In genomic region chr2:155629231-155629661, GRCm38 (mm10) we compare ENCODE assay signal across 8 mouse cellular contexts. TPM values are rescaled to one million over a fixed set of nuclear protein-coding genes. Genes with fewer than 3 reads are reported as not detected.
A peak's percentile ranks its signal among the peaks of the same experiment; 100 is the strongest.
DNase-seq lines count a peak whose midpoint lies in the region; ATAC-seq and TF ChIP-seq lines count a peak whose summit lies in the region.

No protein-coding gene starts in this region.

- H3K9me3 ChIP-seq in MEL (replicated peaks; ENCODE audit: insufficient read depth, low read length), result no peaks in the 10 kb centered on the region
- H3K9me3 ChIP-seq in hindbrain, embryonic 11.5 days (ENCODE audit: control insufficient read depth, low read length), result no peaks in the 10 kb centered on the region
- no peaks in the 10 kb centered on the region for H3K9me3 ChIP-seq in limb, embryonic 11.5 days (ENCODE audit: control insufficient read depth, low read length)

- no peak for ATAC-seq in hindbrain, embryonic 11.5 days (ENCODE audit: low FRiP score)
- ATAC-seq in limb, embryonic 11.5 days (ENCODE audit: insufficient number of reproducible peaks, low FRiP score, low TSS enrichment, low read depth), result no peak

- peak overlapping the region; percentile 66 for H3K9ac ChIP-seq in MEL (ENCODE audit: control insufficient read depth, low read depth, low read length, poor library complexity, severe bottlenecking)
- peak overlapping the region; percentile 29; the same call in 1 of the 2 replicates for H3K9ac ChIP-seq in hindbrain, embryonic 11.5 days (ENCODE audit: low read depth, low read length)
- no peak overlapping the region for H3K9ac ChIP-seq in limb, embryonic 11.5 days (ENCODE audit: low read length)

- peaks cover 0 to 3% of the 10 kb centered on the region in 2 experiments; a peak in 2 of 4 replicates for H3K4me1 ChIP-seq in MEL (ENCODE audit: control insufficient read depth in 1 of 2, insufficient read depth in 2 of 2, low read length in 2 of 2)
- peaks cover 11% of the 10 kb centered on the region for H3K4me1 ChIP-seq in hindbrain, embryonic 11.5 days (replicated peaks; ENCODE audit: control insufficient read depth, insufficient read depth, low read length)
- 0 out of 2 replicates have a peak, but pooled peaks cover 3% of the 10 kb centered on the region for H3K4me1 ChIP-seq in limb, embryonic 11.5 days (ENCODE audit: control insufficient read depth, insufficient read depth, low read length)

- TF ChIP-seq CTCF in MEL (IDR thresholded peaks at IDR 0.05 in 2 of 3, conservative IDR thresholded peaks at IDR 0.05 in 1 of 3; ENCODE audit: control insufficient read depth in 1 of 3, insufficient read depth in 1 of 3, low read depth in 2 of 3, low read length in 3 of 3, poor library complexity in 1 of 3, severe bottlenecking in 1 of 3), result no peak

- H3K4me3 ChIP-seq in MEL (ENCODE audit: control insufficient read depth in 1 of 2, insufficient read depth in 1 of 2, low read depth in 2 of 2, low read length in 2 of 2), result peak overlapping the region; percentile 61 to 62
- H3K4me3 ChIP-seq in hindbrain, embryonic 11.5 days (ENCODE audit: low read depth, low read length), result peak overlapping the region; percentile 21
- peak overlapping the region; percentile 21 for H3K4me3 ChIP-seq in limb, embryonic 11.5 days (ENCODE audit: low read depth, low read length)
- no peak overlapping the region for H3K4me3 ChIP-seq in myocyte

- whole genome bisulfite sequencing in hindbrain, embryonic 11.5 days, result 1% methylated on average over 35 of the region's 35 CpGs
- WGBS in limb, embryonic 11.5 days, result 1% methylated on average over 32 of the region's 35 CpGs

- TF ChIP-seq EP300 in MEL (IDR thresholded peaks at IDR 0.05; ENCODE audit: low read depth in 1 of 2, low read length in 2 of 2), result no peak

- intact Hi-C loops in gastrocnemius, postnatal 14 days (cut with DNase I; ENCODE audit: low total_unique reads), result no loop called here

- TF ChIP-seq POLR2A in MEL (IDR thresholded peaks at IDR 0.05; ENCODE audit: control insufficient read depth in 1 of 2, insufficient read depth in 1 of 2, low read depth in 1 of 2, low read length in 2 of 2, poor library complexity in 1 of 2), result peak; percentile 56 to 57; a peak in 3 of 4 replicates
- no peak for TF ChIP-seq POLR2A in myocyte (IDR thresholded peaks at IDR 0.05; ENCODE audit: insufficient read length, low read depth)

- peak overlapping the region; percentile 47 for H3K4me2 ChIP-seq in hindbrain, embryonic 11.5 days (replicated peaks; ENCODE audit: low read depth, low read length)
- H3K4me2 ChIP-seq in limb, embryonic 11.5 days (ENCODE audit: low read depth, severe bottlenecking), result peak overlapping the region; percentile 47
- H3K4me2 ChIP-seq in myocyte (ENCODE audit: low read depth), result no peak overlapping the region

- H3K79me2 ChIP-seq in MEL (ENCODE audit: control insufficient read depth, insufficient read depth, low read length, poor library complexity) (no peaks in the 10 kb centered on the region; the same call in 1 of the 2 replicates), myocyte (ENCODE audit: control insufficient read depth, insufficient read depth) (no peaks in the 10 kb centered on the region)

- H3K27me3 ChIP-seq in MEL (ENCODE audit: control insufficient read depth in 1 of 2, insufficient read depth in 2 of 2, low read length in 2 of 2), result no peaks in the 10 kb centered on the region
- H3K27me3 ChIP-seq in hindbrain, embryonic 11.5 days (ENCODE audit: control insufficient read depth, insufficient read depth, low read length), result peaks cover 57% of the 10 kb centered on the region
- peaks cover 67% of the 10 kb centered on the region for H3K27me3 ChIP-seq in limb, embryonic 11.5 days (ENCODE audit: control insufficient read depth, insufficient read depth, low read length)
- H3K27me3 ChIP-seq in myocyte (ENCODE audit: control insufficient read depth, insufficient read depth, insufficient read length), result no peaks in the 10 kb centered on the region

- H3ac ChIP-seq in myocyte (ENCODE audit: control insufficient read depth, insufficient read length), result no peak overlapping the region

- H3K36me3 ChIP-seq in MEL (ENCODE audit: control insufficient read depth in 1 of 2, insufficient read depth in 2 of 2, low read length in 2 of 2) (peaks cover 0 to 3% of the 10 kb centered on the region in 2 experiments; a peak in 2 of 4 replicates), myocyte (ENCODE audit: control insufficient read depth, insufficient read depth) (peaks cover 4% of the 10 kb centered on the region)
- H3K36me3 ChIP-seq in hindbrain, embryonic 11.5 days (ENCODE audit: control insufficient read depth, insufficient read depth, low read length), result no peaks in the 10 kb centered on the region
- peaks cover 11% of the 10 kb centered on the region; the same call in 1 of the 2 replicates for H3K36me3 ChIP-seq in limb, embryonic 11.5 days (ENCODE audit: control insufficient read depth, insufficient read depth, low read length)

- peak; percentile 48 for DNase-seq in gastrocnemius, postnatal 14 days
- DNase-seq in gastrocnemius, adult 18-20 months (ENCODE audit: low spot score), result no peak
- DNase-seq in MEL (ENCODE audit: low read depth, low spot score), result peak; percentile 69
- DNase-seq in embryo, embryonic 10.5 days (ENCODE audit: low spot score), result peak; percentile 54
- peak; percentile 64 for DNase-seq in hindbrain, embryonic 11.5 days (ENCODE audit: low spot score)
- peak; percentile 62 for DNase-seq in limb, embryonic 11.5 days (ENCODE audit: low spot score)
- no peak for DNase-seq in thymus, postnatal 0 days (ENCODE audit: low spot score)

- no peak for TF ChIP-seq RAD21 in MEL (IDR thresholded peaks at IDR 0.05; ENCODE audit: low read depth, low read length)

- no peak overlapping the region for H3K27ac ChIP-seq in MEL (ENCODE audit: control insufficient read depth, low read depth, low read length)
- H3K27ac ChIP-seq in hindbrain, embryonic 11.5 days (ENCODE audit: low read depth, low read length), result no peak overlapping the region
- no peak overlapping the region for H3K27ac ChIP-seq in limb, embryonic 11.5 days (replicated peaks; ENCODE audit: low read depth, low read length)

TF ChIP-seq in MEL, 35 proteins besides CTCF, POLR2A, EP300 and RAD21 (continues in another document):
- TF ChIP-seq E2F4 (IDR thresholded peaks at IDR 0.05; ENCODE audit: borderline replicate concordance, low read depth, low read length) (no peak), ZMIZ1 (IDR thresholded peaks at IDR 0.05; ENCODE audit: low read depth, low read length) (no peak), NRF1 (IDR thresholded peaks at IDR 0.05; ENCODE audit: insufficient read depth, low read depth, low read length, poor library complexity, severe bottlenecking) (peak; percentile 5; the same call in 1 of the 2 replicates), GATA1 (IDR thresholded peaks at IDR 0.05; ENCODE audit: low read depth, low read length) (no peak), MYC (IDR thresholded peaks at IDR 0.05; ENCODE audit: low read depth, low read length) (no peak), ZNF384 (IDR thresholded peaks at IDR 0.05; ENCODE audit: low read depth, low read length) (no peak), MAFK (IDR thresholded peaks at IDR 0.05; ENCODE audit: borderline replicate concordance, low read depth, low read length) (no peak), RCOR1 (IDR thresholded peaks at IDR 0.05; ENCODE audit: low read depth, low read length) (no peak), NELFE (IDR thresholded peaks at IDR 0.05; ENCODE audit: low read depth, low read length) (peak; percentile 39; the same call in 1 of the 2 replicates), TBP (IDR thresholded peaks at IDR 0.05; ENCODE audit: low read depth, low read length) (no peak), KAT2A (conservative IDR thresholded peaks at IDR 0.05; ENCODE audit: low read depth, low read length) (no peak)

TF ChIP-seq in myocyte, 11 proteins besides CTCF, POLR2A, EP300 and RAD21:
- peak; percentile 67 for TF ChIP-seq POLR2AphosphoS2 (IDR thresholded peaks at IDR 0.05; ENCODE audit: insufficient read length, low read depth)
- TF ChIP-seq TCF3 (IDR thresholded peaks at IDR 0.05; ENCODE audit: insufficient read length, low read depth), result no peak
TF ChIP-seq in myocyte: peak in this region for 1.

RNA-seq across cellular contexts. Expression of gene Myh7b, which starts 18.2 kb away (rescaled TPM):
- 1 to 10 TPM; 1.4 to 2.0 TPM for total RNA-seq in gastrocnemius, postnatal 14 days (2021)
- total RNA-seq in gastrocnemius, adult 18-20 months (2021), result 1 to 10 TPM; 4.5 to 7.3 TPM
- 2.2 and 3.2 TPM in 2 replicates for total RNA-seq in MEL (2012; rRNA removed)
- polyA plus RNA-seq in MEL (2012; ENCODE audit: insufficient read depth in 1 of 2, insufficient read length in 2 of 2, low read depth in 1 of 2, low replicate concordance in 2 of 2, missing spikeins in 1 of 2) (1 to 10 TPM in 1 of 2 experiments, not detected in 1; 5.9 TPM), myocyte (2012; fragmentation: generic; extraction: Trizol) (12.2 TPM)
- polyA plus RNA-seq in hindbrain, embryonic 11.5 days (2014; fragmentation: Nextera tagmentation; extraction: Ambion mirVana), result 0.46 and 0.52 TPM in 2 replicates
- 0.67 and 0.99 TPM in 2 replicates for polyA plus RNA-seq in limb, embryonic 11.5 days (2014; fragmentation: Nextera tagmentation; extraction: Ambion mirVana)
- polyA plus RNA-seq in thymus, postnatal 0 days (2015; fragmentation: Nextera tagmentation; extraction: Ambion mirVana), result 0.17 and 0.18 TPM in 2 replicates

RNA-seq across cellular contexts. Expression of gene Gss, which starts 36.6 kb away (rescaled TPM):
- total RNA-seq in gastrocnemius, postnatal 14 days (2021), result 1 to 10 TPM; 7.4 to 8.3 TPM
- 1 to 10 TPM; 5.2 to 6.2 TPM for total RNA-seq in gastrocnemius, adult 18-20 months (2021)
- total RNA-seq in MEL (2012; rRNA removed), result 21.9 and 22.8 TPM in 2 replicates
- polyA plus RNA-seq in MEL (2012; ENCODE audit: insufficient read depth in 1 of 2, insufficient read length in 2 of 2, low read depth in 1 of 2, low replicate concordance in 2 of 2, missing spikeins in 1 of 2) (10 to 100 TPM in 1 of 2 experiments, not detected in 1; 24.0 TPM), myocyte (2012; fragmentation: generic; extraction: Trizol) (55.3 TPM)
- polyA plus RNA-seq in hindbrain, embryonic 11.5 days (2014; fragmentation: Nextera tagmentation; extraction: Ambion mirVana), result 14.7 and 15.9 TPM in 2 replicates
- 22.8 and 24.2 TPM in 2 replicates for polyA plus RNA-seq in limb, embryonic 11.5 days (2014; fragmentation: Nextera tagmentation; extraction: Ambion mirVana)
- 29.4 and 33.8 TPM in 2 replicates for polyA plus RNA-seq in thymus, postnatal 0 days (2015; fragmentation: Nextera tagmentation; extraction: Ambion mirVana)

Comparison
In these comparisons a context has a peak if more than half of its experiments do, and no peak if none do; other contexts are left out.
1. DNase-seq: peak in gastrocnemius, postnatal 14 days (single experiment), MEL (single experiment), embryo, embryonic 10.5 days (single experiment), hindbrain, embryonic 11.5 days (single experiment) and limb, embryonic 11.5 days (single experiment); none in gastrocnemius, adult 18-20 months (single experiment) and thymus, postnatal 0 days (single experiment).